Mouse (Mus musculus) yolk sac, embryonic 10.5 days (tissue): ENCODE data around the gene Plin4.

Experiments used
- DNase-seq: peaks from one replicate; pipeline ENCODE4 v3.0.0-alpha.2; 2017; ENCODE audit warnings: low spot score

Plin4 gene

DNA sequence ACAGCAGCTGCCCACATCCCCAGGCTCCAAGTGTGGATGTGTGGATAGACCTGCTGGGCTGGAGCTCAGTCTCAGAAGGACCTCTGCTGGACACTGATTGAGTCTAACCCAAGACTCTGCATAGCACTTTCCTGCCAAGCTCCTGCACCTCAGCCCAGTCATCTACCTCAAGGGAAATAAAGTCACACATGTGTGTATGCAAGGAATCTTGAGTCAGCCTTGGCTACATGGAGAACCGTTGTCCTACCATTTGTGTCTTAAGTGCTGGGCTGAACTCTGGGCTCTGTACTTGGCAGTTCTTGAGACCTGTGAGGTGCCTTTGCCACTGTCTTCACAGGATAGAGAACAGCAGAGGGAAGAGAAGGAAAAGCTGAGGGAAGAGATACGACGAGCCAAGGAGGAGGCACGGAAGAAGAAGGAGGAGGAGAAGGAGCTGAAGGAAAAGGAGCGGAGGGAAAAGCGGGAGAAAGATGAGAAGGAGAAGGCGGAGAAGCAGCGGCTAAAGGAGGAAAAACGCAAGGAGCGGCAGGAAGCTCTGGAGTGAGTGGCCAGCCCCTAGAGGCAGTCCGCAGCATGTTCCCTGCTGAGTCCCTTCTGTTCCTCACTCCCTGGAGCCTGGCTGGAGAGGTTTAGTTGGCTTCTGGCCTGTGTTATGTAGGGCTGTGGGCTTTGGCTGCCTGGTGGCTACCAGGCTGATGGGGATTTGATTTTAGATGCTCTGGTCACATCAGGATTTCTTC lies 52.1 kb downstream of the Plin4 start:
- no peak for DNase-seq

DNA sequence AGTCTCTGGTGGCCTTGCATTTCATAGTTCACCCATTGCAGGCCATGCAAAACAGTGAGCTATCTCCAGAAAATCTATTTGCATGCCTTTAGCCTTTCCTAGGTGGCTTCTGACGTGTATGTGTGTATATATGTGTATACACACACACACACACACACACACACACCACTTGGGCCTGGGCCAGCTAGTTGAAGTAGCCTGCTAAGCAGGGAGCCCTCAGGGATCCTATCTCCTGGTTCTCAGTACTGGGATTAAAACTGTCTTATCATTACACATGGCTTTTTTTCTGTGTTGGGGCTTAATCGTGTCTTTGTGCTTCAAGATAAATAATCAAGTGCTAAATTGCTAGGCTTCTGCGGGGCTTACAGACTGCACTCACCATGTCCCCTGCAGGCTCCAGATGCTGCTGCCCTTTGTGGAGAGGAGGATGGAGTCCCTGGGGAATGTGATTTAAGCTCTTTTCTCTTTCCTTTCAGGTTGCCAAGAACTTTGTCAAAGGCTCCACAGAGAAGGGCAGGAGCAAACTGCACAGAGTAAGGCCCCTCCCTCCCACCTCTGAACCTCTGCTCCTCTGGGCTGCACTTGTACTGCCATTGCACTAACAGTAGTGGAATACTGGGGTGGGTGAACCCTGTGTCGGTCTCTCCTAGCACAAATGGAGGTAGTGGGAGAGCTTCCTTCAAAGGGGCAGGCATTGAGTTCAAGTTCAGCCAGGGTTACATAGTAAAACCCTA lies 53.5 kb downstream of the Plin4 start:
- no peak for DNase-seq

DNA sequence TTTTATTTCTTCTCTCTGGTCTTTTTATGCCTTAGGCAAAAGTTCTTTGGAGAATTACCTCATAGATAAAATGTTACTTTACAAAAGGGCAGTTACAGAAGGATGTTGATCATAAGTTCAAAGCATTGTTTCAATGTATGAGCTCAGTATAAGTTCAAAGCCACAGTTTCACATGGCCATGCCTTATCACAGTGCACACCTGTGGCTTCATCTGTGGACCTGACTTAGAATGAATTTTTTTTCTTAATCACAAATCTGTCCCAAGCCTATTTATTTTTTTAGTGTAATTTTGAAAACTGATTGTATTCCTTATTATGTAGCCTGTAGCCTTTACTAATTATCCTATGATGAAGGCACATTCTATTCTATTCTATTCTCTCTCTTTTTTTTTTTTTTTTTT lies 54.7 kb downstream of the Plin4 start:
- no peak for DNase-seq

DNA sequence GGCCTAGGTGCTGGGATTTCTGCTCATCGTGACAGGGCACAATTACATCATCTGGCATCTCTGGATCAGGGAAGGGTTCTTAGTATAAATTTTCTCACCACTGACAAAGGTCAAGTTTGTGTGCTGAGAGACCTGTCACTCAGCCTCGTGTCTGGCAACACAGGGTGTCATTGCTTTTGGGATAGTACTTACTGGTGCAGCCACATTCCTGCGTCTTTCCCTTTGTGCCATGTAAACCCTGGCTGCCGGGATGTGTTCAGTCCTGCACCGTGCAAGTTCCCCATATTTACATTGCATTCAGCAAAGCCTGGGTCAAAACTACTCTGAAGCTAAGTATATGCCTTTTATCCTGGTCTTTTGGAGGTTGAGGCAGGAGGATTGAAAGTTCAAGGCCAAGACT lies 58.2 kb downstream of the Plin4 start:
- no peak for DNase-seq
